Mouse (Mus musculus): ENCODE data around the gene Tmem207.

Tmem207 gene

GRCm38 (mm10) chr16:26456182-26456581 is 70.4 kb downstream of the Tmem207 start:
- CTCF ChIA-PET: no interaction called here

GRCm38 (mm10) chr16:26454163-26454562 is 72.4 kb downstream of the Tmem207 start:
- CTCF ChIA-PET: no interaction called here

Measured in spleen, embryonic (tissue).